Mouse (Mus musculus): ENCODE measurements around the gene Nav1. TPM values are rescaled to one million over a fixed set of nuclear protein-coding genes. Genes with fewer than 3 reads are reported as not detected.

Nav1 gene
- polyA plus RNA-seq (2017; shearing (Covaris generic)), result under 1 TPM; 0.43 to 0.71 TPM

GRCm38 (mm10) chr1:135607019-135607418 lies at the start of gene Nav1:
Gene Nav1 (minus strand): TSS chr1:135607295.

GRCm38 (mm10) chr1:135429901-135430668 lies 177.0 kb downstream of the Nav1 start, which contains the start of gene Ipo9:
Gene Ipo9 (minus strand): TSS chr1:135430499.

Other genes with a start within 250 kb of the Nav1 start
- gene Shisa4, start 232.1 kb downstream of the Nav1 start, polyA plus RNA-seq (2017; shearing (Covaris generic)), result 1 to 10 TPM in 1 of 2 experiments, not detected in 1; 1.7 TPM
- 10 to 100 TPM; 51.3 to 60.8 TPM for gene Ipo9, start 176.8 kb downstream of the Nav1 start, polyA plus RNA-seq (2017; shearing (Covaris generic))
- gene Csrp1, start 112.8 kb upstream of the Nav1 start, polyA plus RNA-seq (2017; shearing (Covaris generic)), result 10 to 100 TPM; 84.6 to 88.4 TPM
- 1 to 10 TPM; 4.6 to 6.7 TPM for gene Phlda3, start 158.8 kb upstream of the Nav1 start, polyA plus RNA-seq (2017; shearing (Covaris generic))
- gene Tnni1, start 172.1 kb upstream of the Nav1 start, polyA plus RNA-seq (2017; shearing (Covaris generic)), result 1 to 10 TPM in 1 of 2 experiments, not detected in 1; 2.6 TPM
- 1 to 10 TPM in 1 of 2 experiments, under 1 TPM in 1; 0.20 to 1.3 TPM for gene Lad1, start 211.3 kb upstream of the Nav1 start, polyA plus RNA-seq (2017; shearing (Covaris generic))
- gene Tnnt2, start 229.1 kb upstream of the Nav1 start, polyA plus RNA-seq (2017; shearing (Covaris generic)), result 1 to 10 TPM in 1 of 2 experiments, not detected in 1; 1.8 TPM